Mouse (Mus musculus) common myeloid progenitor, adult 5-6 weeks (primary cell): ENCODE data around the gene Tsr2. TPM values are rescaled to one million over a fixed set of nuclear protein-coding genes. Genes with fewer than 3 reads are reported as not detected.

ENCODE experiments used
- ATAC-seq: replicated peaks from 2 replicates; pipeline ENCODE4 v1.8.0; 2016; ENCODE audit warnings: low read depth, mild to moderate bottlenecking, moderate TSS enrichment, inconsistent platforms; ENCODE audit not compliant: poor library complexity, severe bottlenecking
- total RNA-seq: library from RNA; stranded (forward); fragments of 200-1000, 187-1606 nt; gene quantifications from 2 replicates; pipeline ENCODE4 v1.2.3, GENCODE M21; 2017

The Tsr2 gene
- total RNA-seq, 1 experiment from 2014 or later, result 41.1 TPM

DNA sequence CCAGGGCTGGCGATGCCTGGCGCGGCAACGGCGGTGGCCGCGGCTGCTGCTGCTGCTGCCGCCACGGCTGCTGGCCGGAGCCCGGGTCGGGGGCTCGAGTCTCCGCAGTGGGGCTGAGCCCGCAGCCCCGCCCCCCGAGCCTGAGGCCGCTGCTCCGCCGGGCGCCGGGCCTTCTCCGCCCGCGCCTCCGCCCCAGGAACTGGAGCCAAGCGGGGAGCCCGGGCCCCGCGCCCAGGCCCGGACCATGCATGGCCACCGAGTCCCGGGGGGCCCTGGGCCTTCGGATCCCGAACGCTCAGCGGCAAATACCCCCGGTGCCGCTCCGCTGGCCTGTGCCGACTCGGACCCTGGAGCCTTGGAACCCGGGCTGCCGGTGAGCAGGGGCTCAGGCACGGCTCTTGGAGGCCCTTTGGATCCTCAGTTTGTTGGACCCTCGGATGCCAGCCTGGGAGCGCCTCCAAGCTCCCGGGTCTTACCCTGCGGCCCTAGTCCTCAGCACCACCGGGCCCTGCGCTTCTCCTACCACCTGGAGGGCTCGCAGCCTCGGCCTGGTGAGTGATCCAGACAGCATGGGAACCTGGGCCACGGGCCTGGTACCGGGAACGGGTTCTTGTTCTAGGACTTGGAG, 48.8 kb downstream of the Tsr2 start:
- ATAC-seq, result 0 out of 2 replicates have a peak, but pooled peaks have one; percentile 11

DNA sequence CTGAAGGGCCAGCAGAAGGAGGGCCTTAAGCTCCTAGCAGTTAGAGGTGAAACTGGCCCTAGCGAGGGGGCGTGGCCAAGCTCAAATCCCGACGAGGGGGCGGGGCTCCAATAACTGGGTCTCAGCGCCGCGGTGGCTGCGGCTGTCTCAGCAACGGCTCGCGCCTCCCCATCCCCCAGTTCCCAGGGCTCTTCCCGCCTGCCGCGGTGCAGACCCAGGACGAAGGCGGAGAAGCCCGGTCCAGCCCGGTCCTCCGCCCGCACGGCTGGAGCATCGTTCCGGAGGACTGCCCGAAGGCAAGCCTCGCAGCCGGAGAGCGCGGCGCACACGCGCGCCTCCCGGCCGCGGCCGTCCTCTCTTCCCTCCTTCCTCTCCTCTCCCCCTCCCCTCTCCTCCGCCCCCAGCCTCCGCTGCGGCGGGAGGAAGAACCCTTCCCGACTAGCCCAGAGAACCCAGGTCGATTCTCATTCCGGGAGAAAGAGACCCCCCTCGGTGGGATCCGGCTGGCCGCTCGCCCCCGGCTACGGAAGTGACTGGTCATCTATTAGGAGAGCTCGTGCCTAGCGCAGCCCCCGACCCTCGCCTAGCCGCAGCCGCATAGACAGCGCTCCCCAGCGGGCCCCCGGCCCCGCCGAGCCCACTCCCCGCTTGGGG, 49.4 kb downstream of the Tsr2 start:
- ATAC-seq, result peak; percentile 91

DNA sequence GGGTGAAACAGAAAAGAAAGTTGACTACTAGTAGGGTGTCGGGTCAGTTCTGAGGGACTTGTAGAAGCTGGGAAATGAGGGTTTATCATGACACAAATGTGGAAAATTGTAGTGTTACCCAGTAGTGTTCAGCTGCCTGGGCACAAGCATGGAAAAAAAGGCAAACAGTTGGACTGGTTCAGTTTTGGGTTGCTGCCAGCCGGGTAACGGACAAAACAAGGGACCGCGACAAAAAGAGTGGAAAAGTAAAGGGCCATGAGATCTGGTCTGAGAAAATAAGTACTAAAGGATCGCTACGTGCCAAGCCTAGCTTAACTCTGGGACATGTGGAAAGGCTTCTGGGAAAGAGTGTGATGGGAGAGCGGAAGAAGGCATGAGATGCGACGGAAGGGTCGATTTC, 50.0 kb downstream of the Tsr2 start:
- no peak for ATAC-seq

- no peak for ATAC-seq
These were observed 50.5 kb downstream of the Tsr2 start, which contains the start of gene Fgd1 for GRCm38 (mm10) chrX:151045850-151046249. Fgd1 (plus strand) TSS chrX:151046150.

DNA sequence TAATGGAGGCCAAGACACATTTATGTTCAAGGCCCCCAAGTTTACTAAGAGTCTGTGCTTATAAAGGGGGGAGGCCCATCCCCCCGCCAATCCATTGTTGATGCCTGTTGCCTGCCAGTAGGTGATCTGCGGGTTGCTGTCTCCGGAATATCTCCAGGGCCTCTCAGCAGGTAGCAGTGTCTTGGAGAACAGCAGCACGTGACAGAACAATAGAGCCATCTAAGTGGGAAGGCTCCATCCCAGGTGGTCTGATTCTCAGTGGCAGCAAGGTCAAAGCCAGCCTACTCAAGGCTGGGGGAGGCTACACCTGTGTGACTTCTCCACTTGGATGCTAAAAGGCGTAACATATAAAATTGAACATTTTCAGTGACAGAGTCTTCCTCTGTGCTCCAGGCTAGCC, 55.1 kb downstream of the Tsr2 start:
- no peak for ATAC-seq

Other genes starting within 250 kb of the Tsr2 start
- 49.2 and 63.1 TPM in 2 replicates for gene Gnl3l, start 79.2 kb downstream of the Tsr2 start, total RNA-seq
- gene Fgd1, start 50.4 kb downstream of the Tsr2 start, total RNA-seq, result 1.7 and 4.5 TPM in 2 replicates
- gene Wnk3, start 101.5 kb upstream of the Tsr2 start, total RNA-seq, result not detected in 2 replicates
- 7.8 and 9.2 TPM in 2 replicates for gene Fam120c, start 247.6 kb upstream of the Tsr2 start, total RNA-seq